Mouse (Mus musculus): Measurements from ENCODE around the gene Cables2. TPM values are rescaled to one million over a fixed set of nuclear protein-coding genes. Genes with fewer than 3 reads are reported as not detected.

Cables2 gene
- polyA plus RNA-seq, 1 experiment from 2014 or later, result 20.8 TPM

DNA sequence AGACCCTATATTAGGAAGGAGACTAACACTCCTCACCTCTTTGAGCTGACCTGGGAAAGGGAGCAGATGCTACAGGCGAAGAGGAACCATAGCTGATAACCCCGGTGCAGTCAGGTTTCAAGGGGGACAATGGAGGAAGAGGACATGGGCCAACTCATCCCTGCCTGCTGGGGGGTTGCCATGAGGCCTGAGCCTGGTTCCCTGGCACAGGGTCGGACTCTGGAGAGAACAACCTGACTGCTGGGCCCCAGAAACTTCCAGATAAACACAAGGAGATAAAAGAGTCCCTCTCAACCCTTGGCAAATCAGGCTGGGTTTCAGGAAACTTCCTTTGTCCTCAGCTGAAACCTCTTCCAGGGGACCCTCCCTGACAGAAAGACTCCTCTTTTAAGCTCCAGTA lies 55.1 kb downstream of the Cables2 start:
- Histone ChIP-seq H3K27me3 (peaks cover 3% of the 10 kb centered on the region), H3K9ac (no peak overlapping the region), H3K4me2 (no peak overlapping the region), H3K27ac (peak overlapping the region; percentile 19; the same call in 1 of the 2 replicates), H3K4me3 (replicated peaks) (no peak overlapping the region), H3K4me1 (peaks cover 29% of the 10 kb centered on the region), H3K36me3 (replicated peaks) (no peaks in the 10 kb centered on the region), H3K9me3 (no peaks in the 10 kb centered on the region)
- WGBS, result 80% methylated on average over 3 of the region's 3 CpGs
- ATAC-seq (ENCODE audit: low FRiP score), result no peak

DNA sequence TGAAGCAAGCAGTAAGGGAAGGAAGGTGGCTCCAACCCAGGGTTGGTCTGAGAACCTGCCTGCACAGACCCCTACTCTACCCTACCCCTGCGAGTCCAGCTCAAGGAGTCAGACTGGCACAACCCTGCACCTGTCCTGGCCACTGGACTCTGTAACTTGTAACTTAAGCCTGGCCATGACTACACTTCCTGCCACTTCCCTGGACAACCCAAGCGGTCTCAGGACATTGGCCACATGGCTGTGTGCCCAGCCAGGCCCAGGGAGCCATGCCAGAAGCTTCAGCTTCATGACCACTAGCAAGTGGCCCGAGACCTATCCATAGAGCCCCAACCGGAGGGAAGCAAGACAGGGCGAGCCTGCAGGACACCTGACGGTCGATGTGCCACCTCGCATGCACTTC lies 55.7 kb downstream of the Cables2 start:
- H3K9me3 ChIP-seq, result no peaks in the 10 kb centered on the region
- H3K27ac ChIP-seq, result no peak overlapping the region
- H3K9ac ChIP-seq, result no peak overlapping the region
- H3K4me1 ChIP-seq, result peaks cover 28% of the 10 kb centered on the region
- ATAC-seq (ENCODE audit: low FRiP score), result no peak
- no peak overlapping the region for H3K4me2 ChIP-seq
- 95% methylated on average over 8 of the region's 8 CpGs for WGBS
- no peaks in the 10 kb centered on the region for H3K36me3 ChIP-seq (replicated peaks)
- no peak overlapping the region for H3K4me3 ChIP-seq (replicated peaks)
- no peaks in the 10 kb centered on the region for H3K27me3 ChIP-seq

DNA sequence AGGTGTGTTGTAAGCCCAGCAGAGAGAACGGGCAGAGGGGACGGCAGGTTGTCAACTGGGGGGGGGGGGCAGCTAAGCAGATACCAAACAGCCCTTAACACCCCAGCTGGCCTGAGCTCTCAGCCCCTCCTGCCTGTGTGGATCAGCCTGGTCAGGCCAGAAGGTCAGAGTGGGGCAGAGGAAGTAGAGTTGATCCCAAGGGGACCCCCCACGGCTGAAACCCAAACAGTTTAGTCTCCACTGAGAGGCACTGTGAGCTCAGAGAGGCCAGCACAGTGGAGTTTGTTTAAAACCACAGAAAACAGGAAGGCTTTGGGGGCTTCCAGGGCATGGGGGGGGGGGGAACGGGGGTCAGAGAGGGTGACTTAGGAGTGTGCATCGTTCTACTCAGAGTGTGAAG lies 56.4 kb downstream of the Cables2 start:
- peaks cover 21% of the 10 kb centered on the region for H3K4me1 ChIP-seq
- H3K9ac ChIP-seq, result no peak overlapping the region
- no peaks in the 10 kb centered on the region for H3K36me3 ChIP-seq (replicated peaks)
- ATAC-seq (ENCODE audit: low FRiP score), result no peak
- 72% methylated on average over 5 of the region's 5 CpGs for WGBS
- no peak overlapping the region for H3K4me3 ChIP-seq (replicated peaks)
- no peak overlapping the region for H3K4me2 ChIP-seq
- no peak overlapping the region for H3K27ac ChIP-seq
- no peaks in the 10 kb centered on the region for H3K27me3 ChIP-seq
- 0 out of 2 replicates have a peak, but pooled peaks cover 3% of the 10 kb centered on the region for H3K9me3 ChIP-seq

- H3K27ac ChIP-seq, result no peak overlapping the region
Observed at GRCm38 (mm10) chr2:180215951-180216350, 57.3 kb downstream of the Cables2 start.

DNA sequence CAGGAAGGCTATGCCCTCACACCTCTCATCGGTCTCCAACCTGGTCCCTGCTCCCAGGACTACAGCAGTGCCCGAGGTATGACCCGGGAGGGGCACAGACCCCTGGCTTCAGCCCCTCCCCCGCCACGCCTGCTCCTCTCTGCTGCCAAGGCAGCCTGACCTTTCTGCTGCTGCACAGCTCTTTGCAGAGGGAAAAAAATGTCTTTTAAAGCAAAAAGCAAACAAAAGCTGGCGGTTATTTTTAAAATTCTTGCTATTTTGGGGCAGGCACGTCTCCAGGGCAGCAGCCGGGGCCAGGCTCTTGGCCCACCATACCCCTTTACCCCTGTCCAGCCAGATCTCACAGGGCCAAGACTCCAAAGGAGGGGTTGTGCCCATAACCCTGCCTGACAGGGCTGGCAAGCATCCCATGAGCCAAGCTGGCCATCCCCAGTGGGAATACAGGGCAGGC lies 58.3 kb downstream of the Cables2 start:
- 0 out of 2 replicates have a peak, but pooled peaks cover 3% of the 10 kb centered on the region for H3K9me3 ChIP-seq
- no peak for ATAC-seq (ENCODE audit: low FRiP score)
- no peaks in the 10 kb centered on the region for H3K27me3 ChIP-seq
- H3K27ac ChIP-seq, result no peak overlapping the region
- WGBS, result 84% methylated on average over 8 of the region's 8 CpGs
- H3K36me3 ChIP-seq (replicated peaks), result no peaks in the 10 kb centered on the region
- H3K4me2 ChIP-seq, result no peak overlapping the region
- peaks cover 19% of the 10 kb centered on the region; the same call in 1 of the 2 replicates for H3K4me1 ChIP-seq
- no peak overlapping the region for H3K9ac ChIP-seq
- H3K4me3 ChIP-seq (replicated peaks), result no peak overlapping the region

More at GRCm38 (mm10) chr2:180215951-180216350, 57.3 kb downstream of the Cables2 start:
- Histone ChIP-seq H3K9me3 (0 out of 2 replicates have a peak, but pooled peaks cover 3% of the 10 kb centered on the region), H3K4me2 (no peak overlapping the region), H3K4me3 (replicated peaks) (no peak overlapping the region), H3K36me3 (replicated peaks) (no peaks in the 10 kb centered on the region), H3K4me1 (peaks cover 19% of the 10 kb centered on the region; the same call in 1 of the 2 replicates), H3K27me3 (no peaks in the 10 kb centered on the region), H3K9ac (no peak overlapping the region)
- no peak for ATAC-seq (ENCODE audit: low FRiP score)
- 81% methylated on average over 6 of the region's 6 CpGs for WGBS

- Histone ChIP-seq H3K36me3 (replicated peaks) (no peaks in the 10 kb centered on the region), H3K27me3 (no peaks in the 10 kb centered on the region), H3K27ac (no peak overlapping the region), H3K9ac (no peak overlapping the region), H3K4me1 (peaks cover 19% of the 10 kb centered on the region; the same call in 1 of the 2 replicates), H3K4me3 (replicated peaks) (no peak overlapping the region), H3K9me3 (0 out of 2 replicates have a peak, but pooled peaks cover 3% of the 10 kb centered on the region), H3K4me2 (no peak overlapping the region)
- 84% methylated on average over 4 of the region's 4 CpGs for WGBS
- ATAC-seq (ENCODE audit: low FRiP score), result no peak
Observed at GRCm38 (mm10) chr2:180214352-180214978, 58.8 kb downstream of the Cables2 start.

GRCm38 (mm10) chr2:180212255-180212654 lies 61.0 kb downstream of the Cables2 start:
- no peaks in the 10 kb centered on the region for H3K36me3 ChIP-seq (replicated peaks)
- 0 out of 2 replicates have a peak, but pooled peaks cover 3% of the 10 kb centered on the region for H3K9me3 ChIP-seq
- no peak overlapping the region for H3K27ac ChIP-seq
- no peak overlapping the region for H3K4me3 ChIP-seq (replicated peaks)
- H3K9ac ChIP-seq, result no peak overlapping the region
- ATAC-seq (ENCODE audit: low FRiP score), result no peak
- H3K4me1 ChIP-seq, result peaks cover 8% of the 10 kb centered on the region; the same call in 1 of the 2 replicates
- WGBS, result 93% methylated on average over 3 of the region's 3 CpGs
- H3K4me2 ChIP-seq, result no peak overlapping the region
- H3K27me3 ChIP-seq, result no peaks in the 10 kb centered on the region

GRCm38 (mm10) chr2:180208976-180209375 lies 64.3 kb downstream of the Cables2 start:
- WGBS, result 78% methylated on average over 1 of the region's 1 CpGs
- Histone ChIP-seq H3K27ac (no peak overlapping the region), H3K27me3 (no peaks in the 10 kb centered on the region), H3K4me1 (peaks cover 6% of the 10 kb centered on the region; the same call in 1 of the 2 replicates), H3K4me3 (replicated peaks) (no peak overlapping the region), H3K9ac (no peak overlapping the region), H3K9me3 (0 out of 2 replicates have a peak, but pooled peaks cover 3% of the 10 kb centered on the region), H3K36me3 (replicated peaks) (no peaks in the 10 kb centered on the region), H3K4me2 (no peak overlapping the region)
- no peak for ATAC-seq (ENCODE audit: low FRiP score)

Small RNA genes lying within 50 kb of the gene (microRNA-seq; reads per million reads assigned to microRNA genes)
- 1.5 reads per million for gene Mir3091

Other genes starting within 250 kb of the Cables2 start
- 15.4 and 15.7 TPM in 2 replicates for gene Lsm14b, start 248.5 kb downstream of the Cables2 start, polyA plus RNA-seq (2016; fragmentation: Nextera tagmentation; extraction: Ambion mirVana)
- 666 and 694 TPM in 2 replicates for gene Psma7, start 231.1 kb downstream of the Cables2 start, polyA plus RNA-seq (2016; fragmentation: Nextera tagmentation; extraction: Ambion mirVana)
- gene Ss18l1, start 231.0 kb downstream of the Cables2 start, polyA plus RNA-seq (2016; fragmentation: Nextera tagmentation; extraction: Ambion mirVana), result 25.0 and 29.4 TPM in 2 replicates
- 31.5 and 31.6 TPM in 2 replicates for gene Mtg2, start 202.9 kb downstream of the Cables2 start, polyA plus RNA-seq (2016; fragmentation: Nextera tagmentation; extraction: Ambion mirVana)
- gene Hrh3, start 169.0 kb downstream of the Cables2 start, polyA plus RNA-seq (2016; fragmentation: Nextera tagmentation; extraction: Ambion mirVana), result 3.3 and 3.5 TPM in 2 replicates
- 46.2 and 46.9 TPM in 2 replicates for gene Osbpl2, start 154.2 kb downstream of the Cables2 start, polyA plus RNA-seq (2016; fragmentation: Nextera tagmentation; extraction: Ambion mirVana)
- 213 and 225 TPM in 2 replicates for gene Adrm1, start 102.0 kb downstream of the Cables2 start, polyA plus RNA-seq (2016; fragmentation: Nextera tagmentation; extraction: Ambion mirVana)
- 4.9 and 5.1 TPM in 2 replicates for gene Lama5, start 47.6 kb downstream of the Cables2 start, polyA plus RNA-seq (2016; fragmentation: Nextera tagmentation; extraction: Ambion mirVana)
- 464 and 488 TPM in 2 replicates for gene Rps21, start 16.1 kb downstream of the Cables2 start, polyA plus RNA-seq (2016; fragmentation: Nextera tagmentation; extraction: Ambion mirVana)
- gene Rbbp8nl, start 16.4 kb upstream of the Cables2 start, polyA plus RNA-seq (2016; fragmentation: Nextera tagmentation; extraction: Ambion mirVana), result 0.10 and 0.13 TPM in 2 replicates
- not detected in 2 replicates for gene Gata5, start 61.2 kb upstream of the Cables2 start, polyA plus RNA-seq (2016; fragmentation: Nextera tagmentation; extraction: Ambion mirVana)
- 4.0 and 4.1 TPM in 2 replicates for gene Slco4a1, start 182.7 kb upstream of the Cables2 start, polyA plus RNA-seq (2016; fragmentation: Nextera tagmentation; extraction: Ambion mirVana)
- 0.55 and 0.67 TPM in 2 replicates for gene Ntsr1, start 226.5 kb upstream of the Cables2 start, polyA plus RNA-seq (2016; fragmentation: Nextera tagmentation; extraction: Ambion mirVana)